Mouse (Mus musculus) liver, embryonic 14.5 days (tissue): ENCODE measurements at regions not wholly inside any gene's neighbourhood (a gene's known extent, or its start where the extent isn't known, plus 50 kb on each side); places are given as distances from the start of the nearest gene placed in this dataset.

Experiments
- CTCF ChIP-seq: IDR thresholded peaks from 2 replicates; pipeline ENCODE4 v1.5.1; 2016; ENCODE audit warnings: antibody characterized with exemption, low read depth, control low read depth
- EP300 ChIP-seq: IDR thresholded peaks from 2 replicates; pipeline ENCODE4 v1.6.1; 2016; ENCODE audit warnings: antibody characterized with exemption, low read depth

DNA sequence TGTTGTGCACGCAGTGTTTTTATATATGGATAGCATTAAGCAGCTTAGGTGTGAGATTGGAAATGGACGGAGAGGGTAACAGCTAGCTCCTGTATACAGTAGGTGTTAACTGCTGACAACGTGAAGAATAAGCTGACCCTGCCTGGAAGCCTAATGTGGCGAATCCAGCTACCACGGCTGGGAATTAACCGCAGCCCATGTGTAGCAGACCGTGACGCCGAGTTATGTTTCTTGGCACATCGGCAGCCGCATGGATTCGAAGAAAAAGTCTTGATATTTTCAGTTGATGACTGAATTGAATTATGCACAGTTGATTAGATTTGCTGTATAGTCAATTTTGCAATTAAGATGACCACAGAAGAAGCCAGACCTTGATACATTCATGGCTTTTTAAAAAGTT lies 108.6 kb upstream of the Smim15 start:
- TF ChIP-seq CTCF: no peak
- TF ChIP-seq EP300: no peak
